Mouse (Mus musculus): ENCODE results near the gene Mpnd.
"Not testable (repeated sequence)": the region's sequence is repeated elsewhere in the genome, so short reads cannot be mapped to it uniquely, and the experiment has no call there.

The Mpnd gene

DNA sequence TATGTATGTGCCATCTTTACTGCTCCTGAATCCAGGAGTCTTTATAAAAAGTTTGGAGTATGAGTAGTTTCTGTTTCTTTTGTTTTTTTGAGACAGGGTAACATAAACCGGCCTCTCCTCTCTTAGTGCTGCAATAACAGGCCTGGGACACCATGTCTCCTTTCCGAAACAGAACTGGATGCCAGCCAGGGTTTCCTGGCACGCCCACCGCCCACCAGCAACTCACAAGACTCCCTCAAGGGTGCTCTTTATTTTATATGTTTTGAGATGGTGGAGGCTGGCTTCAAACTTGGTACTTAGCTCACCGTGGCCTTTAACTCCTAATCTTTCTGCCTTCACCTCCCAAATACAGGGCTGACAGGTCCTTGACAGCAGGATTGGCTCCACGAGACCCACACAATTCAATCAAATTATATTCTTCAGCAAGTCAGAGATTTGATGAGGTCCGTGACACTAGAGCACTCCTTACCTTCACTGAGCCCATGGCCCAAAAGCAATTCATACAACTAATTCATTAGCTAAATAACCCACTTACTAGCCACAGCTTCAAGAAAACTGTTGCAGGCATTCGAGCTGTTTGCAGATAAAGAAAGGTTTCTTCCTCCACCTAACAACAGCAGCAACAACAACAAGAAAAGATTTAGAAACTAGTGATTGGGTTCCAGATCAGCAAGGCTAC, 33.2 kb downstream of the Mpnd start:
- DNase-seq (ENCODE audit: low spot score in 2 of 2) = peak in 1 of 2 experiments; percentile 15

DNA sequence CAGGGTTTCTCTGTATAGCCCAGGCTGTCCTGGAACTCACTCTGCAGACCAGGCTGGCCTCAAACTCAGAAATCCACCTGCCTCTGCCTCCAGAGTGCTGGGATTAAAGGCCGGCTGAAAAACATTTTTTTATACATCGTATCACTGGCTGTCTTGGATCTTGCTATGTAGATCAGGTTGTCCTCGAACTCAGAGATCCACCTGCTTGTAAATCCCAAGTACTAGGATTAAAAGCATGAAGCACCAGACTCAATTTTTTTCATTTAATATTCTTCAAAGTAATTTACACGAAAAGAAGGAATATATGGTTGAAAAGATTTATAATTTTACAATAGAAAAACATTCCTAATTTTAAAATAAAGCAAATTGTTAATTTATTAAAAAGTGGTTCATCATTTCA, 33.8 kb downstream of the Mpnd start:
- no peak for DNase-seq (ENCODE audit: low spot score in 2 of 2)

DNA sequence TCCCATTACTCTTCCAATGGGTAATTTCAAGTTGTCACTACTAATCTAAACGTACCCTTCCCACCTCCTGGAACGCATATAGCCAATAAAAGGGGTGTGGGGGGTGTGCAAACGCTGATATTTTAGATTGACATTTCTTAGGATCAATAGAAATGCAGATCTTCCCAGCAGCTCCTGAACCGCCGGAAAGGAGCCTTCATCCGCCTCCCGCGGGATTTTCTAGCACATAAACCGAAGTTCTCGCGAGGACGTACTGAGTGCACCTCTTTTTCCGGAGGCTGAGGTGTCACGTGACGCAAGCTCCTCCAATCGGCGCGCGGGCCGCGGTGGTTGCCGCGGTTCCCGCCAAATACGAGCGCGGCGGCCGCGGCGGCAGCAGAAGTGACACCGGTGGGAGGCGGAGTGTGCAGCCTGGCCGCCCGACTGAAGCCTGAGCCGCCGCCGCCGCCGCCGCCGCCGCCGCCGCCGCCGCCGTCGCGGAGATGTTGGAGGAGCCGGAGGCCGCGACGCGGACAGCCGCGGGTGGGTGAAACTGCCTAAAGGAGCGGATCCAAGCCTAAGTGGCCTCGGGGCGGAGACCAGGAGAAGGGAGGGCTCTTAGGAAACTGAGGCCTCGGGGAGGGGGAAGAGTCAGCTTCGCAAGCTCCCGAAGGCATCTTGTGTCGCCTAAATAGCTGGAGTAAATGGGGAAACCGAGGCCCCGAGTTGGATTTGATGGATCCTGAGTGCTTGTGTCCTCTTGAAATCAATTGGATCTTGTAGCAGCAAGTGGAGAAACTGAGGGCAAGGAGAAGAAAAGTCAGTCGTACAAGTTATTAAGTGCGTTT, 34.7 kb downstream of the Mpnd start, which contains the start of gene Chaf1a:
Gene Chaf1a, plus strand, starts transcription at position 410 of the 827 bp plus-strand sequence.
- DNase-seq (ENCODE audit: low spot score in 2 of 2) = peak; percentile 96 to 98

DNA sequence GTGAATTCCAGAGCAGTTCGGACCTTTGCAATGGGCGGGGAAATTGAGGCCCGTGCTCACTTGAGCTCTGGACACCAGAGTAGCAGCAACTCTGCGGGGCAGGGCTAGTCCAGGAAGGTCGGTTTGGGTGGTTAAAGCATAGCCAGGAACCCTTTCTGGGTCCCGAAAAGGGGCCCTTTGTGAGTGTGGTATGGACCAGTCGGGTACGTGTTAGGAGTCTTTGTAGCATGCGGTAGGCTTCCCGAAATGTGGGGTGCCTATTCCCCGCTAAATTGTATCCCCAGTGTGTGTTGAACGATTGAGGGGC, 35.3 kb downstream of the Mpnd start:
- DNase-seq (ENCODE audit: low spot score in 2 of 2) = peak in 1 of 2 experiments; percentile 20

DNA sequence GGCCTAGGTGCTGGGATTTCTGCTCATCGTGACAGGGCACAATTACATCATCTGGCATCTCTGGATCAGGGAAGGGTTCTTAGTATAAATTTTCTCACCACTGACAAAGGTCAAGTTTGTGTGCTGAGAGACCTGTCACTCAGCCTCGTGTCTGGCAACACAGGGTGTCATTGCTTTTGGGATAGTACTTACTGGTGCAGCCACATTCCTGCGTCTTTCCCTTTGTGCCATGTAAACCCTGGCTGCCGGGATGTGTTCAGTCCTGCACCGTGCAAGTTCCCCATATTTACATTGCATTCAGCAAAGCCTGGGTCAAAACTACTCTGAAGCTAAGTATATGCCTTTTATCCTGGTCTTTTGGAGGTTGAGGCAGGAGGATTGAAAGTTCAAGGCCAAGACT, 45.9 kb downstream of the Mpnd start:
- no peak for DNase-seq (ENCODE audit: low spot score in 2 of 2)

DNA sequence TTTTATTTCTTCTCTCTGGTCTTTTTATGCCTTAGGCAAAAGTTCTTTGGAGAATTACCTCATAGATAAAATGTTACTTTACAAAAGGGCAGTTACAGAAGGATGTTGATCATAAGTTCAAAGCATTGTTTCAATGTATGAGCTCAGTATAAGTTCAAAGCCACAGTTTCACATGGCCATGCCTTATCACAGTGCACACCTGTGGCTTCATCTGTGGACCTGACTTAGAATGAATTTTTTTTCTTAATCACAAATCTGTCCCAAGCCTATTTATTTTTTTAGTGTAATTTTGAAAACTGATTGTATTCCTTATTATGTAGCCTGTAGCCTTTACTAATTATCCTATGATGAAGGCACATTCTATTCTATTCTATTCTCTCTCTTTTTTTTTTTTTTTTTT, 49.4 kb downstream of the Mpnd start:
- no peak for DNase-seq (ENCODE audit: low spot score in 2 of 2)

DNA sequence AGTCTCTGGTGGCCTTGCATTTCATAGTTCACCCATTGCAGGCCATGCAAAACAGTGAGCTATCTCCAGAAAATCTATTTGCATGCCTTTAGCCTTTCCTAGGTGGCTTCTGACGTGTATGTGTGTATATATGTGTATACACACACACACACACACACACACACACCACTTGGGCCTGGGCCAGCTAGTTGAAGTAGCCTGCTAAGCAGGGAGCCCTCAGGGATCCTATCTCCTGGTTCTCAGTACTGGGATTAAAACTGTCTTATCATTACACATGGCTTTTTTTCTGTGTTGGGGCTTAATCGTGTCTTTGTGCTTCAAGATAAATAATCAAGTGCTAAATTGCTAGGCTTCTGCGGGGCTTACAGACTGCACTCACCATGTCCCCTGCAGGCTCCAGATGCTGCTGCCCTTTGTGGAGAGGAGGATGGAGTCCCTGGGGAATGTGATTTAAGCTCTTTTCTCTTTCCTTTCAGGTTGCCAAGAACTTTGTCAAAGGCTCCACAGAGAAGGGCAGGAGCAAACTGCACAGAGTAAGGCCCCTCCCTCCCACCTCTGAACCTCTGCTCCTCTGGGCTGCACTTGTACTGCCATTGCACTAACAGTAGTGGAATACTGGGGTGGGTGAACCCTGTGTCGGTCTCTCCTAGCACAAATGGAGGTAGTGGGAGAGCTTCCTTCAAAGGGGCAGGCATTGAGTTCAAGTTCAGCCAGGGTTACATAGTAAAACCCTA, 50.6 kb downstream of the Mpnd start:
- DNase-seq (ENCODE audit: low spot score in 2 of 2) = no peak

DNA sequence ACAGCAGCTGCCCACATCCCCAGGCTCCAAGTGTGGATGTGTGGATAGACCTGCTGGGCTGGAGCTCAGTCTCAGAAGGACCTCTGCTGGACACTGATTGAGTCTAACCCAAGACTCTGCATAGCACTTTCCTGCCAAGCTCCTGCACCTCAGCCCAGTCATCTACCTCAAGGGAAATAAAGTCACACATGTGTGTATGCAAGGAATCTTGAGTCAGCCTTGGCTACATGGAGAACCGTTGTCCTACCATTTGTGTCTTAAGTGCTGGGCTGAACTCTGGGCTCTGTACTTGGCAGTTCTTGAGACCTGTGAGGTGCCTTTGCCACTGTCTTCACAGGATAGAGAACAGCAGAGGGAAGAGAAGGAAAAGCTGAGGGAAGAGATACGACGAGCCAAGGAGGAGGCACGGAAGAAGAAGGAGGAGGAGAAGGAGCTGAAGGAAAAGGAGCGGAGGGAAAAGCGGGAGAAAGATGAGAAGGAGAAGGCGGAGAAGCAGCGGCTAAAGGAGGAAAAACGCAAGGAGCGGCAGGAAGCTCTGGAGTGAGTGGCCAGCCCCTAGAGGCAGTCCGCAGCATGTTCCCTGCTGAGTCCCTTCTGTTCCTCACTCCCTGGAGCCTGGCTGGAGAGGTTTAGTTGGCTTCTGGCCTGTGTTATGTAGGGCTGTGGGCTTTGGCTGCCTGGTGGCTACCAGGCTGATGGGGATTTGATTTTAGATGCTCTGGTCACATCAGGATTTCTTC, 52.0 kb downstream of the Mpnd start:
- DNase-seq (ENCODE audit: low spot score in 2 of 2) = no peak

DNA sequence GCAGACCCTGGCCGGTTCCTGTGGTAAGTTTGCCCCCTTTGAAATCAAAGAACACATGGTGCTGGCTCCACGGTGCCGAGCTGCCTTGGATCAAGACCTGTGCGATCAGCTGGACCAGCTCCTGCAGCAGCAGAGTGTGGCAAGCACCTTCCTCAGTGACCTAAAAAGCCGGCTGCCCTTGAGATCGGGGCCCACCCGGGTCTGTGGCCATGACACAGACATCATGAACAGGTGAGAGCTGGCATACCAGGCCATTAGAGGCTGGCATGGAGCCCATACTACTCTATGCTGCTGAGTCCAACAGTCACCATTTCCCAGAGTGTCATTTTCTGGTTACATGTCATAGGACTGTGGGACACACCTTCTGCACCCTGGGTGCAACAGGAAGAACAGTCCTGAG, 56.6 kb downstream of the Mpnd start:
- no peak for DNase-seq (ENCODE audit: low spot score in 2 of 2)

DNA sequence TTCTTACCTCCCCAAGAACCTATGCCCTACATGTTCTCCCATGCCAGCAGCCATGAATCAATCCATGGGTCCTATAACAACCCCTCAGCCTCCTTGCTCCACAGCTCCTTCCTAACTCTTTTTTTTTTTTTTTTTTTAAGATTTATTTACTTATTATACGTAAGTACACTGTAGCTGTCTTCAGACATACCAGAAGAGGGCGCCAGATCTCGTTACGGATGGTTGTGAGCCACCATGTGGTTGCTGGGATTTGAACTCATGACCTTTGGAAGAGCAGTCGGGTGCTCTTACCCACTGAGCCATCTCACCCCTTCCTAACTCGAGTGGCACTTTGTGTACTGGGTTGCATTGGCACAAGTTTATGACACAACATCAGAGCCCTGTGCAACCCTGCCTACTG, 60.2 kb downstream of the Mpnd start:
- DNase-seq (ENCODE audit: low spot score in 2 of 2) = not testable (repeated sequence)

Data from spleen, postnatal 4 days (tissue).